Mouse (Mus musculus) intestine, embryonic 16.5 days (tissue): Measurements from ENCODE around the gene Ankrd13d. TPM values are rescaled to one million over a fixed set of nuclear protein-coding genes. Genes with fewer than 3 reads are reported as not detected.

ENCODE experiments used
- ATAC-seq: fragments of 200-750 bp; cut with Nextera tagmentation; 2 replicates; pipeline ENCODE4 v1.8.0; 2017; ENCODE audit warnings: moderate TSS enrichment, moderate library complexity
- H3K27ac ChIP-seq: fragments of 300-500 bp; sonication (generic); 2 replicates; pipeline ENCODE4 v1.5.1; 2014; ENCODE audit warnings: mild to moderate bottlenecking, low read length
- H3K27me3 ChIP-seq: fragments of 300-500 bp; sonication (generic); replicated peaks from 2 replicates; pipeline ENCODE4 v1.6.1; 2014; ENCODE audit warnings: low read length, control low read depth, mixed read lengths; ENCODE audit not compliant: control insufficient read depth, insufficient read depth
- H3K36me3 ChIP-seq: fragments of 300-500 bp; sonication (generic); 2 replicates; pipeline ENCODE4 v1.6.1; 2014; ENCODE audit warnings: low read length, control low read depth; ENCODE audit not compliant: control insufficient read depth, insufficient read depth
- H3K4me1 ChIP-seq: fragments of 300-500 bp; sonication (generic); 2 replicates; pipeline ENCODE4 v1.6.1; 2014; ENCODE audit warnings: low read length, control low read depth, mixed read lengths; ENCODE audit not compliant: control insufficient read depth, insufficient read depth
- H3K4me2 ChIP-seq: fragments of 300-500 bp; sonication (generic); 2 replicates; pipeline ENCODE4 v1.6.1; 2014; ENCODE audit warnings: low read depth, low read length, control low read depth
- H3K4me3 ChIP-seq: fragments of 300-500 bp; sonication (generic); 2 replicates; pipeline ENCODE4 v1.5.1; 2014; ENCODE audit warnings: mild to moderate bottlenecking, low read length
- H3K9ac ChIP-seq: fragments of 300-500 bp; sonication (generic); 2 replicates; pipeline ENCODE4 v1.6.1; 2014; ENCODE audit warnings: low read depth, low read length
- H3K9me3 ChIP-seq: fragments of 300-500 bp; sonication (generic); 2 replicates; pipeline ENCODE4 v1.6.1; 2016; ENCODE audit warnings: low read length, control low read depth; ENCODE audit not compliant: control insufficient read depth
- WGBS: fragments of 180-500 bp; shearing (Covaris S2); extraction: QIAGEN DNeasy Blood & Tissue Kit; methylation state at CpG from one replicate; pipeline ENCODE4 v1.1.7; 2014; 5-methylcytosine and 5-hydroxymethylcytosine counted together
- microRNA-seq: library from miRNA; unstranded; fragments of <30 nt; microRNA quantifications from one replicate; pipeline ENCODE4, GENCODE M21; 2016
- polyA plus RNA-seq: library from polyadenylated mRNA; unstranded; fragments of >200 nt; fragmentation: Nextera tagmentation; extraction: Ambion mirVana; gene quantifications from 2 replicates; pipeline ENCODE4 v1.2.1, GENCODE M21; 2015

The Ankrd13d gene
- polyA plus RNA-seq, 1 experiment from 2014 or later = 4.6 TPM

GRCm38 (mm10) chr19:4226779-4227178 lies 56.2 kb downstream of the Ankrd13d start:
- Histone ChIP-seq H3K27me3 (no peaks in the 10 kb centered on the region), H3K36me3 (no peaks in the 10 kb centered on the region), H3K9me3 (no peaks in the 10 kb centered on the region), H3K4me3 (no peak overlapping the region), H3K4me2 (no peak overlapping the region), H3K4me1 (peaks cover 40% of the 10 kb centered on the region), H3K27ac (no peak overlapping the region), H3K9ac (no peak overlapping the region)
- no peak for ATAC-seq
- 87% methylated on average over 7 of the region's 7 CpGs for WGBS

GRCm38 (mm10) chr19:4222165-4222564 lies 60.8 kb downstream of the Ankrd13d start:
- no peaks in the 10 kb centered on the region for H3K36me3 ChIP-seq
- H3K27ac ChIP-seq = peak overlapping the region; percentile 40; the same call in 1 of the 2 replicates
- 68% methylated on average over 11 of the region's 11 CpGs for WGBS
- H3K4me2 ChIP-seq = peak overlapping the region; percentile 54; the same call in 1 of the 2 replicates
- no peaks in the 10 kb centered on the region for H3K9me3 ChIP-seq
- H3K9ac ChIP-seq = peak overlapping the region; percentile 32
- no peak overlapping the region for H3K4me3 ChIP-seq
- no peaks in the 10 kb centered on the region for H3K27me3 ChIP-seq
- no peak for ATAC-seq
- H3K4me1 ChIP-seq = peaks cover 56% of the 10 kb centered on the region

DNA sequence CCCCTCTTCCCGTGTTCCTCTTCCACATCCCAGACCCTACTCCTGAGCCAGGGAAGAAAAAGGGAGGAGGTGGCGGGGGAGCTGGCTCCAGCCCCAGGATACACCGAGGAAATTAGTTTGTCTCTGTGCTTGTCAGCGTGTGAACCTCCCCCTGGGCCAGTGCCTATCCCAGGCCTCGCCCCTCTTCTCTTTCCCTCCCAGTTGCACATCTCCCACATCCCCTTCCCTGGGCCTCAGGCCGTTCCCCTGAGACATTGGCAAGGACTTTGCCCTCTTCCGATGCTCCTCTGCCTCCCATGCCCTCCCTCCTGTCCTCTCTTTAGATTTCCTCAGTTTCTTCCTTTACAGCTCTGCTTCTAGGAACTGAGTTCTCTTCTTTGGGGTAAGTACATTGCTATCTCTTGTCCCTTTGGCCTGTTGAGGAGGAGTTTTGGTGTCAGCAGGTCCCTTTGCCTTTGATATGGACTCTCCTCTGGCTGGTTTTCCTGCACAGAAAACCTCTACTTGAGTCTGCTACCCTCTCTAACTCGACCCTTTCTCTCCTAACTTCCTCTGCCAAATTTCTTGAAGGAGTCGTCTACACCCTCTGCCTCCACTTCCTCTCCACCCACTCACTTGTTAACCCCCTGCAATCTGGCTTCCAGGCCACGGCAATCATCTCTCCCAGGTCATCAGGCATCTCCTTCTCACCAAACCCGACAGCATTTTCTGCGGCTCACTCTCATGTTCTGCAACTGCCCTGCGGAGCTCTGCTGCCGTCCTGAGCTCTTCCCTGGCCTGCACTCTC lies 61.8 kb downstream of the Ankrd13d start:
- Histone ChIP-seq H3K9me3 (no peaks in the 10 kb centered on the region), H3K36me3 (no peaks in the 10 kb centered on the region), H3K27ac (peak overlapping the region; percentile 79), H3K4me2 (peak overlapping the region; percentile 54), H3K9ac (peak overlapping the region; percentile 53), H3K27me3 (no peaks in the 10 kb centered on the region), H3K4me1 (peaks cover 66% of the 10 kb centered on the region), H3K4me3 (peak overlapping the region; percentile 33)
- WGBS = 28% methylated on average over 14 of the region's 14 CpGs
- ATAC-seq = peak; percentile 82

GRCm38 (mm10) chr19:4220416-4220815 lies 62.5 kb downstream of the Ankrd13d start:
- H3K9ac ChIP-seq = peak overlapping the region; percentile 53
- 20% methylated on average over 4 of the region's 4 CpGs for WGBS

More at GRCm38 (mm10) chr19:4220416-4220815, 62.5 kb downstream of the Ankrd13d start:
- peak overlapping the region; percentile 33 for H3K4me3 ChIP-seq
- no peaks in the 10 kb centered on the region for H3K36me3 ChIP-seq
- H3K27ac ChIP-seq = peak overlapping the region; percentile 79
- ATAC-seq = peak; percentile 45
- H3K27me3 ChIP-seq = no peaks in the 10 kb centered on the region
- no peaks in the 10 kb centered on the region for H3K9me3 ChIP-seq
- peaks cover 69% of the 10 kb centered on the region for H3K4me1 ChIP-seq
- peak overlapping the region; percentile 54 for H3K4me2 ChIP-seq

Small RNA genes within 50 kb of the gene (microRNA-seq; reads per million reads assigned to microRNA genes)
- gene Mir6985 = 1.1 reads per million

Other genes starting within 250 kb of the Ankrd13d start
- gene Gstp1, start 245.2 kb downstream of the Ankrd13d start, polyA plus RNA-seq = 1,107 and 1,114 TPM in 2 replicates
- 33.6 and 65.0 TPM in 2 replicates for gene Gstp2, start 237.1 kb downstream of the Ankrd13d start, polyA plus RNA-seq
- 15.1 and 18.1 TPM in 2 replicates for gene Gstp3, start 223.6 kb downstream of the Ankrd13d start, polyA plus RNA-seq
- gene Cabp2, start 201.6 kb downstream of the Ankrd13d start, polyA plus RNA-seq = 2.1 and 3.1 TPM in 2 replicates
- 159 TPM in 2 replicates for gene Cdk2ap2, start 186.0 kb downstream of the Ankrd13d start, polyA plus RNA-seq
- gene Pitpnm1, start 183.1 kb downstream of the Ankrd13d start, polyA plus RNA-seq = 17.5 and 19.7 TPM in 2 replicates
- 78.4 and 81.2 TPM in 2 replicates for gene Aip, start 157.3 kb downstream of the Ankrd13d start, polyA plus RNA-seq
- 0.04 TPM in 1 of 2 replicates, not detected in the other for gene Gpr152, start 143.3 kb downstream of the Ankrd13d start, polyA plus RNA-seq
- 0.11 and 0.20 TPM in 2 replicates for gene Cabp4, start 139.1 kb downstream of the Ankrd13d start, polyA plus RNA-seq
- gene Coro1b, start 134.5 kb downstream of the Ankrd13d start, polyA plus RNA-seq = 264 and 288 TPM in 2 replicates
- 5.8 and 6.7 TPM in 2 replicates for gene Ptprcap, start 129.5 kb downstream of the Ankrd13d start, polyA plus RNA-seq
- 43.9 and 49.7 TPM in 2 replicates for gene Rps6kb2, start 119.8 kb downstream of the Ankrd13d start, polyA plus RNA-seq
- 1.3 and 1.4 TPM in 2 replicates for gene Carns1, start 107.7 kb downstream of the Ankrd13d start, polyA plus RNA-seq
- 3.6 and 4.0 TPM in 2 replicates for gene Tbc1d10c, start 91.9 kb downstream of the Ankrd13d start, polyA plus RNA-seq
- gene Ppp1ca, start 91.1 kb downstream of the Ankrd13d start, polyA plus RNA-seq = 759 and 799 TPM in 2 replicates
- 31.7 and 34.2 TPM in 2 replicates for gene Rad9a, start 81.5 kb downstream of the Ankrd13d start, polyA plus RNA-seq
- 5.9 TPM in 2 replicates for gene Clcf1, start 68.9 kb downstream of the Ankrd13d start, polyA plus RNA-seq
- gene AC109138.7, start 68.8 kb downstream of the Ankrd13d start, polyA plus RNA-seq = not detected in 2 replicates
- 46.7 and 52.9 TPM in 2 replicates for gene Pold4, start 51.2 kb downstream of the Ankrd13d start, polyA plus RNA-seq
- 31.8 and 33.6 TPM in 2 replicates for gene Ssh3, start 14.0 kb downstream of the Ankrd13d start, polyA plus RNA-seq
- gene Grk2, start 23.1 kb upstream of the Ankrd13d start, polyA plus RNA-seq = 15.3 and 15.4 TPM in 2 replicates
- 31.4 and 34.8 TPM in 2 replicates for gene Kdm2a, start 115.1 kb upstream of the Ankrd13d start, polyA plus RNA-seq
- gene Rhod, start 156.3 kb upstream of the Ankrd13d start, polyA plus RNA-seq = 24.1 and 28.2 TPM in 2 replicates
- gene Syt12, start 194.3 kb upstream of the Ankrd13d start, polyA plus RNA-seq = 0.34 and 0.36 TPM in 2 replicates
- gene 2010003K11Rik, start 215.4 kb upstream of the Ankrd13d start, polyA plus RNA-seq = 21.6 and 35.7 TPM in 2 replicates
- gene Pcx, start 227.3 kb upstream of the Ankrd13d start, polyA plus RNA-seq = 16.6 and 17.7 TPM in 2 replicates